Mouse (Mus musculus) layer of hippocampus, postnatal 14 days (tissue): ENCODE results near the gene Arrdc1. TPM values are rescaled to one million over a fixed set of nuclear protein-coding genes. Genes with fewer than 3 reads are reported as not detected.

Experiments
- microRNA-seq, 2 experiments: library from miRNA; unstranded; fragments of <30 nt; microRNA quantifications; one replicate each; pipeline ENCODE4 v1.2.0; 2021
- total RNA-seq, 2 experiments: library from RNA; stranded (reverse); gene quantifications; 2 replicates each; pipeline ENCODE4 v1.2.3; 2021

Arrdc1 gene
- total RNA-seq, 2 experiments from 2014 or later: 16.5 to 17.5 TPM

Small RNA genes lying within 50 kb of the gene (microRNA-seq; reads per million reads assigned to microRNA genes)
- gene Gm22875: 0 reads per million in 2 experiments

Other genes with a start within 250 kb of the Arrdc1 start
- 100 to 1,000 TPM in 1 of 2 experiments, 10 to 100 TPM in 1; 94.8 to 105 TPM for gene Cacna1b, start 172.1 kb downstream of the Arrdc1 start, total RNA-seq
- 10 to 100 TPM; 74.8 to 75.6 TPM for gene Ehmt1, start 15.6 kb downstream of the Arrdc1 start, total RNA-seq
- gene Zmynd19, start 14.5 kb upstream of the Arrdc1 start, total RNA-seq: 10 to 100 TPM; 34.6 to 36.8 TPM
- gene Dph7, start 27.1 kb upstream of the Arrdc1 start, total RNA-seq: 10 to 100 TPM; 29.7 TPM
- gene Mrpl41, start 39.8 kb upstream of the Arrdc1 start, total RNA-seq: 10 to 100 TPM; 96.8 to 99.2 TPM
- gene Pnpla7, start 40.8 kb upstream of the Arrdc1 start, total RNA-seq: 10 to 100 TPM; 23.8 to 24.7 TPM
- gene Nsmf, start 119.1 kb upstream of the Arrdc1 start, total RNA-seq: 1,000 to 10,000 TPM in 1 of 2 experiments, 100 to 1,000 TPM in 1; 982 to 1,031 TPM
- gene Entpd8, start 145.1 kb upstream of the Arrdc1 start, total RNA-seq: not detected
- not detected for gene Noxa1, start 159.9 kb upstream of the Arrdc1 start, total RNA-seq
- 10 to 100 TPM; 38.1 to 49.8 TPM for gene Nrarp, start 245.5 kb upstream of the Arrdc1 start, total RNA-seq